Mouse (Mus musculus) CH12.LX (cell line): Measurements from ENCODE around the gene Pspc1.

Experiments used
- BHLHE40 ChIP-seq: IDR thresholded peaks from 2 replicates; pipeline ENCODE4 v1.6.1; 2011; ENCODE audit warnings: mild to moderate bottlenecking, low read depth, low read length, improper control_type of control experiment
- GABPA ChIP-seq: IDR thresholded peaks from 2 replicates; pipeline ENCODE4 v1.6.1; 2012; ENCODE audit warnings: low read depth, low read length, improper control_type of control experiment, inconsistent platforms; ENCODE audit not compliant: insufficient replicate concordance

GRCm38 (mm10) chr14:56705687-56706086 lies 72.4 kb downstream of the Pspc1 start:
- TF ChIP-seq GABPA: no peak
- no peak for TF ChIP-seq BHLHE40
